Mouse (Mus musculus): ENCODE results near the gene Lrrc8c. TPM values are rescaled to one million over a fixed set of nuclear protein-coding genes. Genes with fewer than 3 reads are reported as not detected.

Gene Lrrc8c
- total RNA-seq (2017) = 14.7 and 15.8 TPM in 2 replicates

DNA sequence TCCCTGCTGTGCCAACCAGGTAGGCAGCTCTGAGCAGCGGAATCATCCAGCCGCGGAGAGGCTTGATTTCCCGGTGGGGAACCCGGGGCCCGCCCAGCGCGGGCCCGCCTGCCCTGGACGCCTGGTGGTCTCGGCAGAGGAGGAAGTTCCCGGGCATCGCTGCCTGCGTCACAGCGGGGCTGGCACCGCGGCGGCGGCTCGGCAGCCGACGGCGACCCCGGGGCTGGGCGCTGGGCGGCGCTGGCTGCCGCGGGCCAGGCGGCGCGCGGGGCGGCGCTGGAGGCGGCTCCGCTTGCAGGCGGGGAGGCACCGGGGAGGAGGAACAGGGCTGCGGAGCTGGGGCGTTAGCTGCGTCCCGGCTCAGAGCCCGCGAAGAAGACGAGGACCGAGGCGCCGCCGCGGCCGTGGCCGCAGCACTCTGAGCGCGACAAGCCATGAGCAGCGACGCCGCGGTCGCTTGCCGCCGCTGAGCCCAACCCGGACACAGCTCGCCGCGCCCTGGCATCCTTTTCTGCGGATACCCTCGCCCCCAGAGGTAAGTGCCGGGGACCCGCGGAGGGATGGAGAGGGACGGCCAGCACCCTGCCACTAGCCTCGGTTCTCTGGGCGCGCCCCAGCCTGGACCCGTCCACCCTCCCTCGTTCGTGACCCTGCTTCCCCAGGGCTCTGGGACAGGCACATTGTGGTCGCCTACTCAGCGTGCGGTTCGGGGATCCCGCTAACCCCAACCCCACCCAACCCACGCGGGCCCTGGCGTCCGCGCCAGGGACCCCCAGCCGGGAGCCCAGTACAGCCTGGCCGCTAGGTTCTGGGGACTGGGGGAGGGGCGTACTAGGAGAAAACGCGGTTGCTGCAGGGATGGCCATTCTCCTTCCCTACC lies at the start of gene Lrrc8c:
Lrrc8c (plus strand) TSS at position 293 of the 880 bp plus-strand sequence.
- ATAC-seq (ENCODE audit: extremely low read depth, insufficient number of reproducible peaks, low FRiP score, poor library complexity, severe bottlenecking) = peak; percentile 68

GRCm38 (mm10) chr5:105472983-105473705 lies 46.0 kb upstream of the Lrrc8c start:
- ATAC-seq (ENCODE audit: extremely low read depth, insufficient number of reproducible peaks, low FRiP score, poor library complexity, severe bottlenecking) = no peak

GRCm38 (mm10) chr5:105477527-105477926 lies 41.7 kb upstream of the Lrrc8c start:
- no peak for ATAC-seq (ENCODE audit: extremely low read depth, insufficient number of reproducible peaks, low FRiP score, poor library complexity, severe bottlenecking)

GRCm38 (mm10) chr5:105479673-105480072 lies 39.5 kb upstream of the Lrrc8c start:
- ATAC-seq (ENCODE audit: extremely low read depth, insufficient number of reproducible peaks, low FRiP score, poor library complexity, severe bottlenecking) = no peak

GRCm38 (mm10) chr5:105480561-105480960 lies 38.6 kb upstream of the Lrrc8c start:
- no peak for ATAC-seq (ENCODE audit: extremely low read depth, insufficient number of reproducible peaks, low FRiP score, poor library complexity, severe bottlenecking)

GRCm38 (mm10) chr5:105483632-105484031 lies 35.6 kb upstream of the Lrrc8c start:
- ATAC-seq (ENCODE audit: extremely low read depth, insufficient number of reproducible peaks, low FRiP score, poor library complexity, severe bottlenecking) = no peak

GRCm38 (mm10) chr5:105484247-105484646 lies 34.9 kb upstream of the Lrrc8c start:
- ATAC-seq (ENCODE audit: extremely low read depth, insufficient number of reproducible peaks, low FRiP score, poor library complexity, severe bottlenecking) = no peak

DNA sequence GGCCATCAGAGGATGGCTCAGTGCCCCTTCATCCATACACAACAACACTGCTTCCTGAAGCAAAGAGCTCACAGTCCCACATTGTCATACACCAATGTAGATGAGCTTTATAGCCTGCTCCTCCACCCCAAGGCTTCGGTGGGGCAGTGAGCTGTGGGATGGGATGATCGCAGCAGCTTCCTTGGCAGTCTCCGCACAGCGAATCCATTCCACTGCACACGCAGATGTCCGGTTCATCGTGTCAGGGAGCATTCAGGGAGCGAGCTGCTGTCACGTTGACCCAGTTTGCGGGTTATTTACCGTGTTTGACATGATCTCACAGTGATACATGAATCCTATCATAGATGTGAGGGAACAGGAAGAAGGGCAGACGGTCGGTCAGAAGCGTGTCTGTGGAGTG lies 34.3 kb upstream of the Lrrc8c start:
- no peak for ATAC-seq (ENCODE audit: extremely low read depth, insufficient number of reproducible peaks, low FRiP score, poor library complexity, severe bottlenecking)

DNA sequence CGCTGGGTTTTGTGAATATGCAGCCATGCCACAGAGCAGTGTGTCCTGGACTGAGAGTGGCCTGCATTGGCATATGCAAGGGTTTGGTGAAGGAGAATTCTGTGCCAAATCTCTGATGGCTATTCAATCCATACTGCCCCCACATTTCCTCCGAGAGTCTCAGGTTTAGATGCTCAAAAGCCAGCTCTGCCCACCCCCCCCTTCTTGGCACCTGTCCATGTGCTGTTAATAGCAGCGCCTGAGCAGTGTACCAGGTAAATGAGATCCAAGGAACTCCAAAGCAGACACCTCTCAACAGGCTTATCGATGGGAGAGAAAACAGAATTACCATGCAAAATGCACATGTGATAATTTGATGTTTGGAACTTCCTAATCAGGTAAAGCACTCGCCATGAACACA lies 29.0 kb upstream of the Lrrc8c start:
- ATAC-seq (ENCODE audit: extremely low read depth, insufficient number of reproducible peaks, low FRiP score, poor library complexity, severe bottlenecking) = no peak

DNA sequence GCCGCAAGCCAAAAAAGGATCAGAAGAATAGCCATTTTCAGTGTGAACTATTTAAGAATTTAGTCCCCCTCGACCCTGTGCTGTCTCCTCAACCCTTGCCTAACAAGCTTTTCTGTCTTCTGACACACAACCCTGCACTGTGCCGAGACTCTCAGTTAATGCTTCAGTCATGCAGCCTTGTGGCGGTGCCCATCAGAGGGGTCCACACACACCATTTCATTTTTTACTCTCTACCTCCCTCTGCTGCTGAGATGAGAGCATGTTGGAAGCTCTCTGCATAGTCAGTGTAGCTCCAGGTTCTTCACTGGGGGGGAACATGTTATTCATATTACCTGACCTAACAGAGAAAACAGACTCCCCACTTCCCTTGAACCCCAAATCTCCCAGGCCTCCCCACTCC lies 27.8 kb upstream of the Lrrc8c start:
- ATAC-seq (ENCODE audit: extremely low read depth, insufficient number of reproducible peaks, low FRiP score, poor library complexity, severe bottlenecking) = no peak

GRCm38 (mm10) chr5:105492367-105493246 lies 26.6 kb upstream of the Lrrc8c start:
- peak; percentile 61; the same call in 1 of the 2 replicates for ATAC-seq (ENCODE audit: extremely low read depth, insufficient number of reproducible peaks, low FRiP score, poor library complexity, severe bottlenecking)

- ATAC-seq (ENCODE audit: extremely low read depth, insufficient number of reproducible peaks, low FRiP score, poor library complexity, severe bottlenecking) = no peak
These were observed 25.8 kb upstream of the Lrrc8c start for GRCm38 (mm10) chr5:105493377-105493776.

- ATAC-seq (ENCODE audit: extremely low read depth, insufficient number of reproducible peaks, low FRiP score, poor library complexity, severe bottlenecking) = no peak
These were observed 24.8 kb upstream of the Lrrc8c start for GRCm38 (mm10) chr5:105494246-105494917.

GRCm38 (mm10) chr5:105494918-105495901 lies 24.0 kb upstream of the Lrrc8c start:
- peak; percentile 86 for ATAC-seq (ENCODE audit: extremely low read depth, insufficient number of reproducible peaks, low FRiP score, poor library complexity, severe bottlenecking)

- ATAC-seq (ENCODE audit: extremely low read depth, insufficient number of reproducible peaks, low FRiP score, poor library complexity, severe bottlenecking) = no peak
These were observed 23.1 kb upstream of the Lrrc8c start for GRCm38 (mm10) chr5:105496133-105496532.

- ATAC-seq (ENCODE audit: extremely low read depth, insufficient number of reproducible peaks, low FRiP score, poor library complexity, severe bottlenecking) = no peak
These were observed 22.6 kb upstream of the Lrrc8c start for GRCm38 (mm10) chr5:105496586-105496985.

- no peak for ATAC-seq (ENCODE audit: extremely low read depth, insufficient number of reproducible peaks, low FRiP score, poor library complexity, severe bottlenecking)
These were observed 20.7 kb upstream of the Lrrc8c start for GRCm38 (mm10) chr5:105498429-105499000.
